Mouse (Mus musculus) E14TG2a.4 (cell line): ENCODE measurements around the gene Specc1.

Experiments
- H3K27me3 ChIP-seq: 2 replicates; pipeline ENCODE4 v1.6.1; 2014; ENCODE audit warnings: low read length, control low read depth; ENCODE audit not compliant: insufficient read depth
- H3K36me3 ChIP-seq: 2 replicates; pipeline ENCODE4 v1.6.1; 2014; ENCODE audit warnings: low read length, control low read depth; ENCODE audit not compliant: insufficient read depth
- H3K4me1 ChIP-seq: replicated peaks from 2 replicates; pipeline ENCODE4 v1.6.1; 2014; ENCODE audit warnings: low read depth, low read length, control low read depth
- H3K4me3 ChIP-seq: replicated peaks from 2 replicates; pipeline ENCODE4 v1.5.1; 2014; ENCODE audit warnings: mild to moderate bottlenecking, low read length
- H3K9me3 ChIP-seq: 2 replicates; pipeline ENCODE4 v1.6.1; 2014; ENCODE audit warnings: low read length, control low read depth
- CTCF ChIP-seq: conservative IDR thresholded peaks from 2 replicates; pipeline ENCODE4 v1.5.1; 2014; ENCODE audit warnings: low read length
- NANOG ChIP-seq: IDR thresholded peaks from 2 replicates; pipeline ENCODE4 v1.6.1; 2014; ENCODE audit warnings: borderline replicate concordance, low read length, mixed read lengths
- POU5F1 ChIP-seq: IDR thresholded peaks from 2 replicates; pipeline ENCODE4 v1.6.1; 2014; ENCODE audit warnings: low read length, borderline replicate concordance

Specc1 gene

DNA sequence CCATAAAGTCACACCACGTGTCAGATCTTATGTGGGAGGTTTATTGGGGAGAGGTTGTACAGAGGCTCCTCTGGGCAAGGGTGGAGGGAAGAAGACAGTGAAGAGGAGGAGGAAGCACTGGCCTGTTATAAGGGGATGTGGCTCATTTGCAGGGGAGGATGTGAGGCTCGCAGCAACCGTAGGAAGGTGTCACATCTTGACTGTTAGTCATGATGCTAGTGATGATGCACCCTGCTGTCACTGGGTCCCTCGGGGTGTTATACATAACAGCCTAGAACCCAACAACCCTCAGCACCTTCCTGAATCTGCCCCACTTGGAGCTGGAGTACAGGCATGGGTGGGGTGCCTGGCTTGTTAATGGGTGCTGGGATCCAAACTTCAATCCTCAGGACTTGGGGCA is 94.9 kb downstream of the Specc1 start:
- Histone ChIP-seq H3K27me3 (no peaks in the 10 kb centered on the region), H3K4me1 (peaks cover 43% of the 10 kb centered on the region), H3K4me3 (no peak overlapping the region), H3K36me3 (no peaks in the 10 kb centered on the region), H3K9me3 (no peaks in the 10 kb centered on the region)
- no peak for TF ChIP-seq CTCF
- no peak for TF ChIP-seq POU5F1
- no peak for TF ChIP-seq NANOG

DNA sequence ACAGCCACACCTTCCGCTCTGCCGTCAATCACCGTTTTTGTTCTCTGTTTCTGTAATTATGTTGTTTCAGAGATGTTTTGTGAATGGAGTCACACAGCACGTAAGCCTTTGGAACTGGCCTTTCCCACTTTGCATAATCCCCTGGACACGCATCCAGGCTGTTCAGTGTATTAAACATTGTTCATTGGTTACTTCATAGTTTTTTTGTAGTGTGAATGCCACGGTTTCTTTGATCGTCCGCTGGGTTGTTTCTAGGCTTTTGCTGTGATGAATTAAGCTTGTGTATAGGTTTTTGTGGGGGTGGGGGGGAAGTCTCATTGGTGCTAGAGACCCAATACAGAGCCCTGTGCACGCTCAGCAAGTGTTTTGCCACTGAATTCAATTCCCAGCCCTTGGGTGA is 97.4 kb downstream of the Specc1 start:
- H3K4me3 ChIP-seq, result no peak overlapping the region
- H3K9me3 ChIP-seq, result no peaks in the 10 kb centered on the region
- H3K27me3 ChIP-seq, result no peaks in the 10 kb centered on the region
- TF ChIP-seq CTCF, result no peak
- TF ChIP-seq NANOG, result no peak
- no peak for TF ChIP-seq POU5F1
- H3K4me1 ChIP-seq, result peaks cover 43% of the 10 kb centered on the region
- H3K36me3 ChIP-seq, result no peaks in the 10 kb centered on the region

DNA sequence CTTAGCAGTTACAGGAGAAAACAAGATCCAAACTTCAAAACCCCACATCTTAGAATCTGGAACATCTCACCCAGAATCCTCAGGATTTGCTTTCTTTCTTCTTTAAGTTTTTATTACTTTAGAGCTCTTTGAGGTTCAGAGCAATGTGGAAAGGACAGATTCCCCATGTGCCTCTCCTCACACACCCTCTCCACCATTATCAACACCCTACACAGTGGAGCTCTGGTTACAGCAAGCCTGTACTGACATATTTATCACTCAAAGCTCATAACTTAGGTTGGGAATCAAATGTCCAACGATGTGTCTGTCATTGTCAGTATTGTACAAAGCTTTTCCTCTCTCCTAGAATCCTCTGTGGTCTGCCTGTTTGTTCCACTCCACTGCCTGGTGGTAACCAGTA is 108.0 kb downstream of the Specc1 start:
- no peaks in the 10 kb centered on the region for H3K4me1 ChIP-seq
- no peak overlapping the region for H3K4me3 ChIP-seq
- no peaks in the 10 kb centered on the region for H3K36me3 ChIP-seq
- no peak for TF ChIP-seq NANOG
- TF ChIP-seq CTCF, result no peak
- no peak for TF ChIP-seq POU5F1
- H3K9me3 ChIP-seq, result no peaks in the 10 kb centered on the region
- H3K27me3 ChIP-seq, result no peaks in the 10 kb centered on the region

DNA sequence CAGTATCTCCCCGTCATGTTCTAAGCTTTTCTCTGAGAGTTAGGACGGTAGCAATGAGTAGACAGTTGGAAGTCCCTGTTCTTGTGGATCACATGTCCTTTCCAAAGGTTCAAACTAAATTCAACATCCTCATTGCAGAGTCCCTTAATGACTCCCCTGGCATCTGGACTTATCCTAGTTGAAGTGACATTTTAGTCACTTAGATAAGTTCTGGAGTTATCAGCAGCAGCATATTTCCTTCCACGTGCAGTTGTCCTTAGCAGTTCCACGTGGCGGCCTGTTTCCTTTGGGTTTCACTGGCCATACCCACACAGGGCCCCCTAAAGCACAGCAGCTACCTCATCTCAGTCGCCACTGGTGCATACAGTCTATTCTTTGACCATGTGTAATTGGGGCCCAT is 109.1 kb downstream of the Specc1 start:
- H3K27me3 ChIP-seq, result no peaks in the 10 kb centered on the region
- H3K4me1 ChIP-seq, result no peaks in the 10 kb centered on the region
- no peaks in the 10 kb centered on the region for H3K9me3 ChIP-seq
- TF ChIP-seq CTCF (no peak), POU5F1 (no peak), NANOG (no peak)
- no peaks in the 10 kb centered on the region for H3K36me3 ChIP-seq
- H3K4me3 ChIP-seq, result no peak overlapping the region

DNA sequence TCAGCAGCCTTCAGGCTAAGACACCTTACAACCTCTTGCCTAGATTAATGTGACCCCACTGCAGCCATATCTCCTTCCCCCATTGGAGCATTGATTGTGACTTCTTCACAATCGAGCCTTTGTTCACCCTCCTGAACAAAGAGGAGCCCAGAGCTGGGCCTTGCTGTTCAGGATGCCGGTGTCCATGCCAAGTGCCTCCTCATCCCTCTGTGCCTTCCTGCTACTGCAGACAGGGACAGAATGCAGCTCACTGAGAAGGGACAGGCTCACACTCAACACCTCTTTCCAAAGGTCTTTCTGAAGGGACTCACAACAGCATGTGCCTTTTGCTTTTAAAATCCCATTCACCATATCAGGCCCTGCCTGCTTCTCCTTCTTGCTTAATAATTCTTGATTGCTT is 113.0 kb downstream of the Specc1 start:
- no peaks in the 10 kb centered on the region for H3K9me3 ChIP-seq
- H3K4me3 ChIP-seq, result no peak overlapping the region
- TF ChIP-seq POU5F1 (no peak), NANOG (no peak), CTCF (no peak)
- no peaks in the 10 kb centered on the region for H3K4me1 ChIP-seq
- no peaks in the 10 kb centered on the region for H3K36me3 ChIP-seq
- H3K27me3 ChIP-seq, result no peaks in the 10 kb centered on the region

DNA sequence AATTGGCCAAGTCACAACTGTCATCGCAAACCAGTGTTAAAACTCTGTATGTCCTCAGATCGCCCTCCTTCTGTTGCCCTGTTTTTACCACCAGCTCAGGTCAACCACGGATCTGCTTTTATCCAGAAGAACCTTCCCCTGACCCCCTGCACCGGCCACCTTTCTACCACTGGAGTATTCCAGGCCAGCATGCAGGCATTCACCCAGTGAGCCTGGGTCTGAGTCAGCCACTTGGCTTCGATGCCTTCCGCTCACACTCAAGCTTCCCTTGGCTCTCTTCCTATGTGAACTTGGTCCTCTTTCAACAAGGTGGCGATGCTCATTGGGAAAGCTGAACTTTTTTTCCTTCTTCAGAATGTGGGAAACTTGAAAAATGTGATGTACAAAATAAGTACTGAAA is 113.6 kb downstream of the Specc1 start:
- Histone ChIP-seq H3K4me3 (no peak overlapping the region), H3K27me3 (no peaks in the 10 kb centered on the region), H3K9me3 (no peaks in the 10 kb centered on the region), H3K4me1 (peaks cover 3% of the 10 kb centered on the region; the same call in 1 of the 2 replicates), H3K36me3 (no peaks in the 10 kb centered on the region)
- TF ChIP-seq CTCF (no peak), POU5F1 (no peak), NANOG (no peak)

DNA sequence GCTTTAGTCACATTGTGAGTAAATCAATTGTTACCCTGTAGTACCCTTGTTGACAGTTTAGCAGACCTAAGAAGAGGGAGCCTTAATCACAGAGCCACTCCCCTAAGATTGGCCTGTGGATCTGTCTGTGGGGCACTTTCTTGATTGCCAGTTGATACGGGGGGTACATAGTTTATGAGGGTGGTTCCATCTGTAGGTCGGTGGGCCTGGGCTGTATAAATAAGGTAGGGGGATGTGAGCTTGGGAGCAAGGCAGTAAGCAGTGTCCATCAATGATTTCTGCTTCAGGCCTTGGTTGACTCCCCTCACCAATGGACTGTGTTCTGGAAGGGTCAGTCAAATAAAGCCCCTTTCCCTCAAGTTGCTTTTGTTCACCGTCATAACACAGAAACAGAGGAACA is 115.8 kb downstream of the Specc1 start:
- 0 out of 2 replicates have a peak, but pooled peaks cover under 1% of the 10 kb centered on the region for H3K27me3 ChIP-seq
- no peaks in the 10 kb centered on the region for H3K36me3 ChIP-seq
- H3K4me1 ChIP-seq, result peaks cover 18% of the 10 kb centered on the region
- no peaks in the 10 kb centered on the region for H3K9me3 ChIP-seq
- H3K4me3 ChIP-seq, result no peak overlapping the region
- TF ChIP-seq NANOG, result no peak
- TF ChIP-seq CTCF, result no peak
- no peak for TF ChIP-seq POU5F1

DNA sequence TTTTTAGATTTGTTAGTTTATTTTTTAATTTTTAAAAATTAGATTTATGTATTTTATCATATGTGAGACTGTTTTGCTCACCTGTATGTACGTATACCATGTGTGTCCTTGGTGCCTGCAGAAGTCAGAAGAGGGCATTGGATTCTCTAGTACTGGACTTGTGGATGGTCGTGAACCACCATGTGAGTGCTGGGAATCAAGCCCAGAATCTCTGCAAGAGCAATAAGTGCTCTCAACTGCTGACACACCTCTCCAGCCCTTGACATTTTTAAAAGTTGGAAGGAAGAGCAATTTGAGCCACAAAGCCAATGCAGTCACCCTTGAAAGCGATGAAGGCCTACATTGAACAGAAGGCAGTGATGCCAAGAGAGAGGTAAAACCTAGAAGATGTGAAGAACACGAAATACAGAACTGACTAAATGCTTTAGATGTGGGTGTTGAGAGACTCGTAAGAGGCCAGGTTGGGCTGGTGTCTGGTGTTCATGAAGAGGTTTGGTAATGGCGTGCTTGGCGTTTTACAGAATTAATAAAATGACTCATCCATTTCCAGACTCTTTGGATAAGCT is 117.1 kb downstream of the Specc1 start:
- no peak overlapping the region for H3K4me3 ChIP-seq
- H3K27me3 ChIP-seq, result peaks cover 10% of the 10 kb centered on the region
- TF ChIP-seq POU5F1 (no peak), CTCF (no peak), NANOG (no peak)
- no peaks in the 10 kb centered on the region for H3K9me3 ChIP-seq
- peaks cover 28% of the 10 kb centered on the region for H3K4me1 ChIP-seq
- H3K36me3 ChIP-seq, result no peaks in the 10 kb centered on the region

DNA sequence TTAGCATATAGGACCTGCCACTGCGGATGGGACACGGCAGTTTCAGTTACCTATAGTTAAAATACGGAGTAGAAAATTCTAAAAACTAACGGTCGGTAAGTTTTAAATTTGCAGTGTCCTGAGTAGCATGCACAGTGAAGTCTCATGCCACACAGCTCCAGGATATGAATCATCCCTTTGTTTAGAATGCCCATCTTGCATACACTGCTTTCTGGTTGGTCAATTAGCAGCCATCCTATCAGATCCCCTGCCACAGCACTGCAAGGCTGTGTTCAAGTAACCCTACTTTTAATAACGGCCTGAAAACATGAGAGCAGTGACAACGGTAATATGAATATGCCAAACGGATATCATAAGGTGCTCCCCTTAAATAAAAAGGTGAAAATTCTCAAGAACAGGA is 118.0 kb downstream of the Specc1 start:
- peaks cover 28% of the 10 kb centered on the region for H3K4me1 ChIP-seq
- no peaks in the 10 kb centered on the region for H3K36me3 ChIP-seq
- H3K9me3 ChIP-seq, result no peaks in the 10 kb centered on the region
- TF ChIP-seq CTCF (no peak), POU5F1 (no peak), NANOG (no peak)
- peaks cover 16% of the 10 kb centered on the region for H3K27me3 ChIP-seq
- H3K4me3 ChIP-seq, result no peak overlapping the region
